Mouse (Mus musculus): ENCODE measurements around the gene Map3k11.
A peak's percentile ranks its signal among the peaks of the same experiment; 100 is the strongest.

Map3k11 gene

DNA sequence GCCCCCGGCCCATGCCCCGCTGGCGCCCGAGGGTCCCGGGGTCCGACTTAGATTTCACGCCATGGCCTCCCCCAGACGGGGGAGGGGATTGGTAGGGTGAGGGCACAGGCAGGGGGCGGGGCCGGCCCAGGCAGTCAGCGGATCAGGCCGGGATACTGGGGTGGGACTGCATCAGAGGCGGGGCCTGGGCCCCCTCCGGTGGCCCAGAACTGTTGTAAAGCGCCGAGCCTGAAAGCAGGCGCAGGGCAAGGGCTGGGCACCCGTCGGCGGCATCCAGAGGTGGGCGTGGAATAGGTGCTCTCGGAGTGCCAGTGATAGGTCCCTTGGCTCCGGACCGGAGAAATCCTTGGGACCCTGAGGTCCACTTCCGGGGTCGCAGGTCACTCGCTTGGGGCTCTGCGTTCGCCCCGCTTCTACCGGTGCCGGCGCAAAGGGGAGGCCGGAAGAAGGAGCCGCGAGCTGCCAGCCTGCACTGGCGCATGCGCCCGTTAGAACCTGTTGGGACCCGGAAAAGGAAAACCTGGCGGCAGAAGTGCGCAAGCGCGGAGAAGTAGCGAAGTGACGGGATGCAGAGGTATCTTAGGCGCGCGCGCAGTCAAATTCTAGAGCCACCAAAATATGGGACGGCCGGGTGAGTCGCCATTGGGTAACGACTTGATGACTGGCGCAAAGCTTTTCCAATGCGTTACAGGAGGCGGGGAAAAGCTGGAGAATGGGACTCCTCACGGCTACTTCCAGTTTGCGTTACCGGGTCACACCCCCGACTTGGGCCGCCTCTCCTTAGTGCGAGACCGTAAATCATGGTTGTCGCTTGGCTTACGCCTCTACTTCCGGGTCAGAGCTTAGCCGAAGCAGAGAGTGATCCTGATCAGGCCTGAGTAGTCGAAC, at the start of gene Map3k11, which contains the start of gene Pcnx3:
Gene Map3k11, plus strand, starts transcription at position 543 of the 888 bp plus-strand sequence.
Gene Pcnx3, minus strand, starts transcription at position 709 of the 888 bp plus-strand sequence.
- peak; percentile 96 to 97 for DNase-seq (ENCODE audit: low spot score in 2 of 2)

DNA sequence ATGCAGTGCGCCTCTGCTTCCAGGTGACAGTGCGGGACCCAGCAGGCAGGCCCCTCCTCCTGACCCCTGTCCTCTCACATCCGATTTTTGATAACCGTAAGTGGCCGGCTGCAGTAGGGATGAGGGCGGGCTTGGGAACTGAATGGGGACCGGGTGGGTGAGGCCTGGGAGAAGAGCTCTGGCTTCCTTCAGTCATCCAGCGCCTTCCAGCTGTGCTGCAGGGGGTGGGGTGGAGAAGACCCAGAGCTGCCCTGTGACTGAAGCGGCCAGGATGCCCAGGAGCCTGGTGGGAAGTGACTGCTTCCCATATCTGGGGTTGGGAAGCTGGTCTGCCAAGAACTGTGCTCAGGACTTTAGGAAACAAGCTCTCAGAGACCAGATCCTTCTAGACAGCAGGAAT, 48.2 kb upstream of the Map3k11 start:
- no peak for DNase-seq (ENCODE audit: low spot score in 2 of 2)

DNA sequence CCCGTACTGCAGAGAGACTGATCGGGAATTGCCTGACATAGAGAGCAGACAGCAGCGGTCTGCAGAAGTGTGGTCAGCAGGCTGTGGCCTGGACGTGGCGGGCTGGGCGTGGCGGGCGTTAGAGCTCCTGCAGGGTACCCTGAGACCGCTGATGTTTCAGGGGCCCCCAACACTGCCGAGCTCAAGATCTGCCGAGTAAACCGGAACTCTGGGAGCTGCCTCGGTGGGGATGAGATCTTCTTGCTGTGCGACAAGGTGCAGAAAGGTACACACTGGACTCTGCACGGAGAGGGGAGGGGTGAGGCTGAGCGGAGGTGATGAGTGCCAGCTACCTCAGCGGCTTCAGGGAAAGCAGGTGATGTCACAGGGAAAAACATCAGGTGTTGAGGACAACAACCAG, 47.5 kb upstream of the Map3k11 start:
- no peak for DNase-seq (ENCODE audit: low spot score in 2 of 2)

DNA sequence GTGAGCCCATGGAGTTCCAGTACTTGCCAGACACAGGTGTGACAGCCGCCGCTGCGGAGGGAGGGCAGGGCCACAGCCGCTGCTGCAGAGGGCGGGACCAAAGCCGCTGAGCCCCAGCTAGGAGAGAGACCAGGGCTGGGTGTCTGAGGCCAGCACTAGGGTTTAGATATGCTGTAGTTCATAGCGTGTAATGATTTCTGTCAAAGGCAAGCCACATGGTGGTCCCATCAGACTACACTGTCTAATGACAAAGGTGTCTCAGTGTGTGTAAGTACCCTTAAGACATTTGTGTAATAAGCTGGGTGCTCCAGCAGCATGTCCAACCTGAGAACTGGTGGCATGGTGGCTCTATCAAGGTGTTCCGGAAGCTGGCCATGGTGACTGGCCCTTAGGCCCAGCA, 46.9 kb upstream of the Map3k11 start:
- DNase-seq (ENCODE audit: low spot score in 2 of 2) = no peak

DNA sequence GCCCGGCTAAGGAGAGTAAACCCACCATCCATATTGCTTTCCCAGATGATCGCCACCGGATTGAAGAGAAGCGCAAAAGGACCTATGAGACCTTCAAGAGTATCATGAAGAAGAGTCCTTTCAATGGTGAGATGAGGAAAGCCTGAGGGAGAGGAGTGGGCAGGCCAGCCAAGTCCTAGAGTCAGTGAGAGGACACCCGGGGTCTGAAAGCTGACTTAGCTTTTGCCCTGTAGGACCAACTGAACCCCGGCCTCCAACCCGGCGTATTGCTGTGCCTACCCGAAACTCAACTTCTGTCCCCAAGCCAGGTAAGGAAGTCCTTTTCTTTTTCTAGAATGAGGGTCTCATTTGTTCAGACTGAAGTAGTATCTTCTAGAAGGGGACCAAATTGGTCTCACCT, 43.3 kb upstream of the Map3k11 start:
- no peak for DNase-seq (ENCODE audit: low spot score in 2 of 2)

DNA sequence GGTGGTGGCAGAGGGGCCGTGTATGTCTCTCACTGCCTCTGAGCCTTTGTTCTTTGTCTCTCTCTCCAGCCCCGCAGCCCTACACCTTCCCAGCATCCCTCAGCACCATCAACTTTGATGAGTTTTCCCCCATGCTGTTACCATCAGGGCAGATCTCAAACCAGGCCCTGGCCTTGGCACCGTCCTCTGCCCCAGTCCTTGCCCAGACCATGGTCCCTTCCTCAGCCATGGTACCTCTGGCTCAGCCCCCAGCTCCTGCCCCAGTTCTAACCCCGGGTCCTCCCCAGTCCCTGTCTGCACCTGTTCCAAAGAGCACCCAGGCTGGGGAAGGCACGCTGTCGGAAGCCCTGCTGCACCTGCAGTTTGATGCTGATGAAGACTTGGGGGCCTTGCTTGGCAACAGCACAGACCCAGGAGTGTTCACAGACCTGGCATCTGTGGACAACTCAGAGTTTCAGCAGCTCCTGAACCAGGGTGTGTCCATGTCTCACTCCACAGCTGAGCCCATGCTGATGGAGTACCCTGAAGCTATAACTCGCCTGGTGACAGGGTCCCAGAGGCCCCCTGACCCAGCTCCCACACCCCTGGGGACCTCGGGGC, 41.7 kb upstream of the Map3k11 start:
- no peak for DNase-seq (ENCODE audit: low spot score in 2 of 2)

DNA sequence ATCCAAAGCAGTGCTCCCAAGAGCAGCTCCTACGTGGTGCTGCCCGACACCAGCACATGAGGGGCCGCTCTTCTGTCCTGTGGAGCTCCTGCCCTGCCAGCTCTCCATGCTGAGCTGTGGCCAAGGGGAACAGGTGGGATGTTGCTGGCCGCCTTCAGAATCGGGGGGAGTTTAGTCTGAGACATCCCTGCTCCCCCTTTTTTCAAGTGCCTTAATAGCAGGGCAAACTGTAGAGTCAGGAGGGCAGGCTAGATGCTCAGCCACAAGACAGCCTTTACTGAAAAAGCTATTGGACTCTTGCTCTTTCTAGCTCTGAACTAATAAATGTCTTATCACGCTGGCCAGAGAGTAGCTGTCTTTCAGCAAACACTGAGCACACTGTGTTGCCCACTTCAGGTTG, 40.8 kb upstream of the Map3k11 start:
- DNase-seq (ENCODE audit: low spot score in 2 of 2) = no peak

DNA sequence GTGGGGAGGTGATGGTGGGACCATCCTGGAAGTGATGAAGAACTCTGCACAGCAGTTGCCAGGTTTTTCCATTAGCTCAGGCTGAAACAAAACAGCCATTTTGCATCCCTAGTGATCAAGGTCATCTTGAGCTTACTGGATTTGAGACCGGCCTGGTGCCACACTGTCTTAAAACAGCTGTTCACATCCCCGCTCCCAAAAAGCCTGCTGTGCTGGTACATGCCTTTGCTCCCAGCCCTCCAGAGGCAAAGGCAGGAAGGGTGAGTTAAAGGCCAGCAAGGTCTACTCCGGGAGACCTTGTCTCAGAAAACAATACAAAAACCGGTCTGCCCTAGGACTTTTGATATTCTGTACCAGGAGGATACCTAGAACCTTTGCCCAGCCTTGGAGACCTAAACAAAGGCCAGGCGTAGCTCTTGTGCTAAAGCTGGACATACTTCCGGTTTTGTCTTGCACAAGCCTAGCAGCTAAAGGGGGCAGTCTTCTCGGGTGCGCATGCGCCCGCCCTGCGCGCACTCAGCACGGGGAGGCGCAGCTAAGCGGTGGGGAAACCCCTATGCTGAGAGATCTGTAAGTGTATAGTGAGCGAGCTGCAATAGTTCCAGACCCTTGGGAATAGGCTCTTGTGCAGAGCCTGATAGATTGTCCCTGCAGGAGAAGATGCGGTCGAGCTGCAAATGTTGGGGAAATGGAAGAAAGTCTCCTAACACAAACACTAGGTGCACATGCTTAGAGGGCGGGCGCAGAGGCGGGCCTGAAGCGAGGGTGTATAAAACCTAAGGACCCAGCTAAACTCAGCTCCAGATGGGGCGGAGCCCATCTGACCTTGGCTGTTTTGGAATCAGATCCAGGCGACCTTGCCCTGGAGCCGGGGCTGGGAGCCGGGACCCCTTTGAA, 39.9 kb upstream of the Map3k11 start:
- peak; percentile 88 to 90 for DNase-seq (ENCODE audit: low spot score in 2 of 2)

DNA sequence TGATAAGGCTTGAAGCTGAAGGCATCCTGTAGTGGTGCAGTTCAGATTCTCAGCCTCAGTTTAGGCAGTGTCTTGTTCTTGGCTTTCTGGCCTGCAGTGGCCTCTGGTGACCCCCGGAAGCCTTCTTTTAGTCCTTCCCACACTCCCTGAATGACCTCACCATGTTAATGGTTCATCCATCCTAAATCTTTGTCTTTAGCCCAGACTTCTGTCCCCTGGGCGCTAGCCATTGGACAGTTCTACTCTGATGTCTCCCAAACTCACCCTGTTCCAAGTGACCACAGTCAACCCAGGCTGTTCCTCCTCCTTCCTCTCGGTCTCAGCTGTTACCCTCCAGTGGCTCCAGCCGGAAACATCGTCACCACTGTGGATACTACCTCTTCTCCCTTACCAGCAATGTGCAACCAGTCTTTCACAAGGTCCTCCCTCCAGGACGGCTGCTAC, 39.2 kb upstream of the Map3k11 start:
- DNase-seq (ENCODE audit: low spot score in 2 of 2) = peak in 1 of 2 experiments; percentile 52

DNA sequence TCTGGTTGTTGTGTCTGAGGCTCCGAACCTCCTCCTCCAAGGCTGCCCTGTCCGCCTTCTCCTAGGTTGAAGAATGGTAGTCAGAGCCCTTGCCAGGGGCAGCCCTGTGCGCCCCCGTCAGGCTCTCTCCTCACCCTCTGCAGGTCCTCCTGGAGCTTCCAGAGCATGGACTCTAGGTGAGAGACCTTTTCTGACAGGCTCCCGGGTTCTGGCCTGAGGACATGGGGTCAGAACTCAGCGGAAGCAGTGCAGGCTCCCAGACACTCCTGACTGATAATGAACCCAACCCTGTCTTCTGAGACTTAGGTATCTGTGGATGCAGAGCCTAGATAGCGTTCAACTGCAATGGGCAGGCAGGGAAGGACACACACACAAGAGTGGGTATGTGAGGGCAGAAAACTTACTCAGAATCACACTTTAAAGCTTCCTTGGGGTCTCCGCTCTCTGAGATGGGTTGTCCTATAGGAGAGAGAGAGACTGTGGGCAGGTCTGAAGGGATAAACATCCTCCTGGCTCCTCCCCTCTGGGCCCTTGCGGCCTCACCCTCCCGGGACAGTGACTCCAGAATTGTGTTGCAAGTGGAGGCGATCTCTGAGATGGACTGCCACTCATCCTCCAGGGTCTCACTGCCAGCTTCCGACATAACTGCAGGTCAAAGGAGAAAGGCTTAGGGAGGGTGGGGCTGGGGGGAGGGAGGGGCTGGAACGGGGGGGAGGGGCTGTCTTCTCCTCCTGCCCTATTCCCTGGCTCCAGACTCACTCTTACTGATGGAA, 36.9 kb upstream of the Map3k11 start:
- DNase-seq (ENCODE audit: low spot score in 2 of 2) = no peak

DNA sequence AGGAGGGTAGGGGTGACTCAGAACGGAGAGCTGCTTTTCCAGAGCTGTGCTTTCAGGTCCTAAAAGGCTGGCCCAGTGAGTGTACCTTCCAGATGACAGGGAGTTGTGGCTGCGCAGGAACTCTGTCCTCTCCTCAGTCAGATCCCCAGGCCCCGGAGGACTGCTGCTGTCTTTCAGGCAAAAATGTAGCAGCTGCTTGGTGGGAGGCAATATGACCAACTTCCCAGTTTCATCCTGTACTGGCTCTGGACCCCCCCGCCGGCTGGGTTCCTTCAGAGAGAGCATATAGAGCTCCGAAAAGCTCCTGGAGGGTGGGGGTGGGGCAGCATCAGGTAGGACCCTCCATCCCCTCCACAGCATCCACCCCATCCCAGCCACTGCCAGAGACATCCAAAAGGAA, 36.0 kb upstream of the Map3k11 start:
- no peak for DNase-seq (ENCODE audit: low spot score in 2 of 2)

DNA sequence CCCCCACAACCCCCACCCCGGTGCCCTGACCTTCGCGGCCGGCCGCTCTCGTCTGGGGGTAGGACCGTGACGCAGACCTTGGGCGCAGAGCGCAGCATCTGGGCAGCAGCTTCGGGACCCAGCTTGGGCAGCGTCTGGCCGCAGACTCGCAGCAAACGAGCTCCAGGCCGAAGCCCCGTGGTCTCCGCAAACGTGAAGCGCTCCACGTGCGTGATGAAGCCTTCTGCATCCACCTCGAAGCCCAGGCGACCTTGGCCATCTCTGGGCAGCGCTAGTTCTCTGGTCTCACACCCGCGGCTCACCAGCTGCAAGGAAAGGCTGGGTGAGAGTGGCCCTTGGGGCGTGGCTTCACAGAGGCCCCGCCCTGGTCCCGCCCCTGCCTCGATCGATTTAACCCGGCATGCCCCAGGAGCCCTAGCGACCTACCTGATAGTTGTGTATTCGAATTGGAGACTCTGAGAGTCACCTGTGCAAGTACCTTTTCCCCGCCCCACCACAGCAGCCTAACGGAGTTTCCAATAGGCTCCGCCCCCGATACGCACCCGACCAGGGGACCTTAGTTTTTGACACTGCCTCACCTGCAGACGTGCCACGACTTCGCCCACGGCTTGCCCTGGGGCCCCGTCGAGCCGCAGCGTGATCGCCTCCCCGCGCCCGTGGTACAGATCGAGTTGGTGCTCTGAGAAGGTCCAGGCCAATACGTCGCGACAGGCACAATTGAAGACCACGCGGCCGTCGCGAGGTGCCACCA, 34.4 kb upstream of the Map3k11 start:
- no peak for DNase-seq (ENCODE audit: low spot score in 2 of 2)

DNA sequence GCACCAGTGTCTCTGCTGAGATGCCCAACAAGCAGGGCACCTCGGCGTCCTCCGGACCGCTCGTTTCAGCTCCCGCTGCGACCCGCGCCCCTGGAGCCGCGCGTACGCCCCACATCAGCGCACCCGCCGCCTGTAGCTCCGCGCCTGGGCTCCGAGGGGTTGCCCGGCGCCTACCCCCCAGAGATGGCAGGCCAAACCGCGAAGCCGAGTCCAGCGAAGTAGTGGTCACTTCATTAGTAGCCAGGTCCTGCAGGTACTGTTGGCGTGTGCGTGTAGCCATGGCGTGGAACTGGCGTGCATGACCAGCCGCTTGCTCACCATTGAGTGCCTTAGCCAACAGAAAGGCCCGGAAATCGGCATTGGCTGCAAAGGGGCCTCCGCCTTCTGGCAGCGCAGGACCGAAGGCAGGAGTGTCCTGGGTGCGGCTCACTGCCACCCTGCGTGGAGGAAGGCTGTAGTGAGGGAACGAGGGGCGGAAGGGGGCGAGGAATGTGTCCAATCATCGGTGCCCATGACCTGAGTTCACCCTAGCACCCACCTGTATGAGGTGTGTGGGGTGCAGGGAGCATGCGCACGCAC, 33.7 kb upstream of the Map3k11 start:
- no peak for DNase-seq (ENCODE audit: low spot score in 2 of 2)

DNA sequence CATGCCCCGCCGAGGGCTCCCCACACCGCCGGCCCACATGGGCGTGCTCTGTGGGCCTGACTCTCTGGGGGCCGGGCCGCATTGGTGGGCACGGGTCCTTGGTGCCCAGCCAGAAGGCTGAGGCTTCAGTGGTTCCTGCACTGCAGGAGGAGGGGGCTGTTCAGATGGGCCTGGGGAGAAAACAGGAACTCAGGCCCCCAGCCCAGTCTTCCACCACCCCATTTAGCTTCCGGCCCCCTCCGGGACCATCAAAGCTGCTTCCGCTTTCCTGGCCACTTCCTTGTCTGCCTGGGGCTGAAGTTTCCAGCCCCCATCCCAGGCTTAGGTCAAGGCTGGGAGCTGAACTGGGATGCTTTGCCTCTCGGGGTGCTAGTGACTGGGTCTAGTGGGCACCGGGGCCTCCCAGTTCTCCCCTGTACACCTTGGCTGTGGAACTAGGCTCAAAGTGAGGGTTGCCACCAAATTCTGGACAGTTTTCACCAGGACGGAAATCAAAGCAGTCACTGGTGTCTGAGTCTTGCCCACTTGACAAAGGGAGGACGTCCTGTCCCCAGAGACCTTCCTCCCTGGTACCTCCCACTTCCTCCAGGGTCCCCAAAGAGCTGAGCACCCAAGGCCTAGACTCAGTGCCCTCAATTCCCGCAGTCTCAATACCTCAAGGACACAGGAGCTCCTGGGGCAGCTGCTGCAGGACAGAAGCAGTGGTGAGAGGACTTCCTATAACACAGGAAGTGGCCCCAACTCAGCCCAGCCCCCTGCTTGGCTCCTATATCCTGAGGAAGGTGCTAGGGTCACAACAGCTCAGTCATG, 27.4 kb upstream of the Map3k11 start:
- peak; percentile 88 for DNase-seq (ENCODE audit: low spot score in 2 of 2)

DNA sequence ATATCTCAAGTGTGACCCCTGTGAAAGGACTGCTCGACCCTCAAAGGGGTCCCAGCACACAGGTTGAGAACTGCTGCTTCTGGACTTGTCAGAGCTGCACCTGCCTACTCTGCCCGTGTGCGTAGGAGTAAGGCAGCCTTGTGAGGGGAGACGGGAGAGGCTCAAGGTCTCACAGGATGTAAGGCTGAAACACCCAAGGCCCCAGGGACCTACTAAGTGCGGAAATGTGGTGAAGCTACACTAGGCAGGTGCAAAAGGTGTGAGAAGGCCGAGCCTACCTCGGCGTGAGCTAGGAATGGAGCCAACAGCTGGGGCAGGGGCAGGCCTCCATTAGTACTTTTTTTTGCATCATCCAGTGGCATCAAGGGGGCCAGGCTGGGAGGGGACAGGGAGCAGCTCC, 26.2 kb upstream of the Map3k11 start:
- DNase-seq (ENCODE audit: low spot score in 2 of 2) = peak; percentile 91 to 92

DNA sequence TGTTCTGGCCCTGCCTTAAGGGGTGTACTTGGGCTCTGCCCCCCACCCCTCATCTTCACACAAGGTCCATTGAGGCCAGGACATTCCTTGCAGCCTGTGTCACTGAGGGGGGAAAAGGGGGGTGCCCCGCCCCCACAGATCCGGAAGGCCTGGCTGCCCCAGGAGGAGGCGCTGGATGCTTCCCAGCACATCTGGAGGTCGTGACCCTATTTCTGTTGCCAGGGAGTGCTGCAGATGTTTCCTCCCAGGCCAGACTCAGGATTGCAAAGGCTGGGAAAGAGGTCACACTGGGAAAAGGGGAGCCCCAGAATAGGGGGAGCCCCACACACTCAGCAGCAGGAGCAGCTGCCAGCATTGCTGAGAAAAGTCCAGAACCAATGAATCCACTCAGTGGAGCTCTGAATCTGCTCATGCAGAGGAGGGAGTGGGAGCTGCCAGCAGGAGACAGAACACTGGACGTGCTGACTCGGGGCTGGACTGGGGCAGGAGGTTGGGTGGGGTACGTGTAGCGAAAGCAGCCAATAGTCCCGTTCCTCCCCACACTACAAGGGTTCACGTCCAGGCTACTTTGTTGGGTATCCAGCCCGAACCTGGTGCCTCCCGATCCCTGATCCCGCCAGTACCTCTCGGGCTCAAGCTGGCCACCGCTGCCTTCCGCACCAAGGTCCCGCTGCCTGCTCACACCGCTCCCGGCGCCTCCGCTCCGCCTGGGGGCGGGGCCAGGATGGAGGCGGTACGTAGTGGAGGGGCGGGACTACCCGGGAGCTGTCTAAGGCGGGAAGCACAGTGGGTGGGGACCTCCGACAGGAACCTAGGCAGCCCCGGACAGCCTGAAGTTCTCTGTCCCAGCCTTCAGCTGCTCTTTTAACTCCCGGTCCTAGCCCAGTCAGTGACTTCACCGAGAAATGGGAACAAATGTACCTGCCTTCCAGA, 25.3 kb upstream of the Map3k11 start, which contains the start of gene Sipa1:
Gene Sipa1, minus strand, starts transcription at position 727 of the 933 bp plus-strand sequence.
- peak; percentile 97 to 98 for DNase-seq (ENCODE audit: low spot score in 2 of 2)

DNA sequence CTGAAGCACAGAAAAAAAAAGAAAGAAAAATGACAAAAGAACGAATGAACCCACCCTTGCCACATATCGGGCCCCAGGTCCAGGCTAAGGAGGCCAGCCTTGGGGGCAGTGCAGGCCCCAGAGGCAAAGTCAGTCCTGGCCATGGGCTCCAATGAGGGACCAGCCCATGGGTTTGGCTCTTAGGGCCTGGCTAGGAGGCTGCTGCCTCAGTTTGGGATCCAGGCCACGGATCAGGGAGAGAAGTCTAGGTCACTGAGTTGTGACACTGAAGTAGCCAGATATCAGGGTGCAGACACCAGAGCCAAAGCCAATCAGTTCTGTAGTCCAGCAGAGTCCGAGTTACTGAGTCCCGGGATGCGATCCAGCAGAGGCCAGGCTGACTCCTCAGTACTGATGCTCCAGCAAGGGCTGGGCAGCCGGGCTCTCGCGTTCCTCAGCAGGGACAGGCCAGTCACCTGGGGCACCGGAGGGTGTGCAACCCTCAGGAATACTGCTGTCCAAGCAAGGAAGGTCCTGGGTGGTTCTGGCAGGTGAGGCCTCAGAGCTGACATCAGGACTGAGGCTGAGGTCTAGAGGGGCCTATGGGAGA, 23.8 kb upstream of the Map3k11 start:
- DNase-seq (ENCODE audit: low spot score in 2 of 2) = no peak

DNA sequence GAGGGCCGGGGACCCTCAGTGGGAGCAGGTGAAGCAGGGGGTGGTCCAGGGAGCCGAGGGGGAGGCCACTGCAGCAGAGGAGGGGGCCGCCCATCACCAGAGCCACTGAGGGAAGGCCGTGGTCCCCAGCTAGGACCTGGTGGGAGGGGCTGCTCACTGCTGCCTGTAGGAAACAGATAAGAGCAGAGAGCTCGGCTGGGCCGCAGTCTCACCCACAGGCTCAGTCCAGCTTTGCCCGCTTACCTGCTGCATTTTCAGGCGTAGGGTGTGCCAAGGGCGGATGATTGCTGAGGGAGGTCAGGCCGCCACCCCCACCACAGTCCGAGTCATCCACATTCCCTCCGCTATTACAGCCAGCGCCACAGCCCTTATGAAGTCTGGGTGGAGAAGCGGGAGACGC, 23.1 kb upstream of the Map3k11 start:
- peak; percentile 72 to 79 for DNase-seq (ENCODE audit: low spot score in 2 of 2)
